Mouse (Mus musculus): ENCODE results near the gene Kazn.

Kazn gene

GRCm38 (mm10) chr4:142193151-142193578, 46.0 kb downstream of the Kazn start:
- no peak for DNase-seq (ENCODE audit: low spot score in 2 of 2)

GRCm38 (mm10) chr4:142189960-142190359, 49.2 kb downstream of the Kazn start:
- no peak for DNase-seq (ENCODE audit: low spot score in 2 of 2)

- no peak for DNase-seq (ENCODE audit: low spot score in 2 of 2)
Measured at GRCm38 (mm10) chr4:142188501-142188900, 50.7 kb downstream of the Kazn start.

- no peak for DNase-seq (ENCODE audit: low spot score in 2 of 2)
Measured at GRCm38 (mm10) chr4:142186155-142186554, 53.0 kb downstream of the Kazn start.

- DNase-seq (ENCODE audit: low spot score in 2 of 2), result no peak
Measured at GRCm38 (mm10) chr4:142185533-142185900, 53.7 kb downstream of the Kazn start.

- no peak for DNase-seq (ENCODE audit: low spot score in 2 of 2)
Measured at GRCm38 (mm10) chr4:142184852-142185532, 54.2 kb downstream of the Kazn start.

- DNase-seq (ENCODE audit: low spot score in 2 of 2), result no peak
Measured at GRCm38 (mm10) chr4:142183591-142183990, 55.6 kb downstream of the Kazn start.

GRCm38 (mm10) chr4:142183015-142183414, 56.2 kb downstream of the Kazn start:
- DNase-seq (ENCODE audit: low spot score in 2 of 2), result no peak

- DNase-seq (ENCODE audit: low spot score in 2 of 2), result no peak
Measured at GRCm38 (mm10) chr4:142181646-142182045, 57.6 kb downstream of the Kazn start.

GRCm38 (mm10) chr4:142180874-142181273, 58.3 kb downstream of the Kazn start:
- no peak for DNase-seq (ENCODE audit: low spot score in 2 of 2)

GRCm38 (mm10) chr4:142180289-142180688, 58.9 kb downstream of the Kazn start:
- DNase-seq (ENCODE audit: low spot score in 2 of 2), result no peak

GRCm38 (mm10) chr4:142179531-142179930, 59.7 kb downstream of the Kazn start:
- no peak for DNase-seq (ENCODE audit: low spot score in 2 of 2)

- no peak for DNase-seq (ENCODE audit: low spot score in 2 of 2)
Measured at GRCm38 (mm10) chr4:142176732-142177131, 62.5 kb downstream of the Kazn start.

GRCm38 (mm10) chr4:142173981-142174485, 65.2 kb downstream of the Kazn start:
- no peak for DNase-seq (ENCODE audit: low spot score in 2 of 2)

- no peak for DNase-seq (ENCODE audit: low spot score in 2 of 2)
Measured at GRCm38 (mm10) chr4:142172942-142173341, 66.3 kb downstream of the Kazn start.

GRCm38 (mm10) chr4:142171788-142172497, 67.3 kb downstream of the Kazn start:
- no peak for DNase-seq (ENCODE audit: low spot score in 2 of 2)

GRCm38 (mm10) chr4:142170882-142171768, 68.1 kb downstream of the Kazn start:
- DNase-seq (ENCODE audit: low spot score in 2 of 2), result no peak

GRCm38 (mm10) chr4:142169636-142170035, 69.6 kb downstream of the Kazn start:
- no peak for DNase-seq (ENCODE audit: low spot score in 2 of 2)

GRCm38 (mm10) chr4:142168352-142168751, 70.8 kb downstream of the Kazn start:
- DNase-seq (ENCODE audit: low spot score in 2 of 2), result no peak

GRCm38 (mm10) chr4:142165835-142166701, 73.1 kb downstream of the Kazn start:
- no peak for DNase-seq (ENCODE audit: low spot score in 2 of 2)

- no peak for DNase-seq (ENCODE audit: low spot score in 2 of 2)
Measured at GRCm38 (mm10) chr4:142165363-142165762, 73.8 kb downstream of the Kazn start.

All from natural killer cell, adult 2 months (primary cell).